Mouse (Mus musculus) MEL (cell line): ENCODE results near the gene Foxp2.

ENCODE experiments used
- CHD2 ChIP-seq: IDR thresholded peaks from 2 replicates; pipeline ENCODE4 v1.6.1; 2011; ENCODE audit warnings: low read length, improper control_type of control experiment
- CTCF ChIP-seq, 3 experiments: IDR thresholded peaks in 2 of 3; conservative IDR thresholded peaks in 1 of 3; 2 replicates each; pipeline ENCODE4 v1.5.1; 2011 to 2012; ENCODE audit warnings: low read length in 3 of 3, low read depth in 2 of 3, mild to moderate bottlenecking in 2 of 3, improper control_type of control experiment in 1 of 3, inconsistent platforms in 1 of 3, mixed read lengths in 1 of 3, moderate library complexity in 1 of 3; ENCODE audit not compliant: control insufficient read depth in 1 of 3, insufficient read depth in 1 of 3, poor library complexity in 1 of 3, severe bottlenecking in 1 of 3
- ELF1 ChIP-seq: IDR thresholded peaks from 2 replicates; pipeline ENCODE4 v1.6.1; 2014; ENCODE audit warnings: low read depth, mild to moderate bottlenecking, inconsistent platforms, low read length, improper control_type of control experiment, moderate library complexity
- JUND ChIP-seq: IDR thresholded peaks from 2 replicates; pipeline ENCODE4 v1.6.1; 2011; ENCODE audit warnings: low read depth, mild to moderate bottlenecking, improper control_type of control experiment, low read length
- MYC ChIP-seq: IDR thresholded peaks from 2 replicates; pipeline ENCODE4 v1.6.1; 2011; ENCODE audit warnings: low read depth, mild to moderate bottlenecking, low read length, improper control_type of control experiment, moderate library complexity
- POLR2A ChIP-seq, 2 experiments: IDR thresholded peaks; 2 replicates each; pipeline ENCODE4 v1.6.1; 2011 to 2012; ENCODE audit warnings: low read length in 2 of 2, mild to moderate bottlenecking in 2 of 2, control low read depth in 1 of 2, improper control_type of control experiment in 1 of 2, low read depth in 1 of 2, moderate library complexity in 1 of 2; ENCODE audit not compliant: control insufficient read depth in 1 of 2, insufficient read depth in 1 of 2, poor library complexity in 1 of 2
- POLR2AphosphoS2 ChIP-seq: IDR thresholded peaks from 2 replicates; pipeline ENCODE4 v1.6.1; 2011; ENCODE audit warnings: low read length, improper control_type of control experiment
- POLR2AphosphoS5 ChIP-seq: IDR thresholded peaks from 2 replicates; pipeline ENCODE4 v1.6.1; 2012; ENCODE audit warnings: low read depth, borderline replicate concordance, mild to moderate bottlenecking, inconsistent platforms, low read length, moderate library complexity, mixed read lengths
- TAL1 ChIP-seq: IDR thresholded peaks from 2 replicates; pipeline ENCODE4 v1.6.1; 2012; ENCODE audit warnings: mild to moderate bottlenecking, inconsistent platforms, low read length, moderate library complexity, mixed read lengths
- TBP ChIP-seq: IDR thresholded peaks from 2 replicates; pipeline ENCODE4 v1.8.0; 2011; ENCODE audit warnings: low read depth, low read length, improper control_type of control experiment
- TCF12 ChIP-seq: IDR thresholded peaks from 2 replicates; pipeline ENCODE4 v1.6.1; 2014; ENCODE audit warnings: low read depth, mild to moderate bottlenecking, inconsistent platforms, low read length, improper control_type of control experiment, moderate library complexity
- USF1 ChIP-seq: IDR thresholded peaks from 2 replicates; pipeline ENCODE4 v1.6.1; 2014; ENCODE audit warnings: low read depth, mild to moderate bottlenecking, inconsistent platforms, low read length, improper control_type of control experiment, moderate library complexity
- ZC3H11A ChIP-seq: IDR thresholded peaks from 2 replicates; pipeline ENCODE4 v1.6.1; 2012; ENCODE audit warnings: low read depth, mild to moderate bottlenecking, inconsistent platforms, low read length, improper control_type of control experiment
- ZNF384 ChIP-seq: IDR thresholded peaks from 2 replicates; pipeline ENCODE4 v1.6.1; 2012; ENCODE audit warnings: low read depth, mild to moderate bottlenecking, inconsistent platforms, low read length, improper control_type of control experiment

DNA sequence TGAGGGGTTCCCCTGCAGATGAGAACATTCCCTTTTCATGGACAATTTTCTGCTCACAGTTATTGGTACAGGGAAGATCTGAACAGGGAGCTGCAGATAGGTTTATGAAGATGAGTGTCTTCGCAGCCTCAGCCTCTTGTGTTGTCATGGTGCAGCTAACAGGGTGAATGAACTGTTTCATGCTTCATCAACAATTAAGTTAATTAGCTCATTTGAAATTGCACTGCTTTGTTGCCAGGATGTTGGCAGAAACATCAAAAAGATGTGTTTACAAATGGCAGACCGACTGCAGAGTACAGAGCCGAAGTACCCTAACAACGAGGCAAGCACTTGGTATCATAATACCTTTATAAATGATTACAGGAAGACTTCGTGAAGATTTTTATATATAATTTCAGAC lies 496.3 kb downstream of the Foxp2 start:
- no peak for TF ChIP-seq JUND
- no peak for TF ChIP-seq TBP
- TF ChIP-seq ZNF384 = no peak
- no peak for TF ChIP-seq MYC
- TF ChIP-seq POLR2AphosphoS5 = no peak
- no peak for TF ChIP-seq TCF12
- no peak for TF ChIP-seq ZC3H11A
- TF ChIP-seq POLR2AphosphoS2 = no peak
- no peak for TF ChIP-seq TAL1
- TF ChIP-seq CTCF (IDR thresholded peaks at IDR 0.05 in 2 of 3, conservative IDR thresholded peaks at IDR 0.05 in 1 of 3; ENCODE audit: control insufficient read depth in 1 of 3, insufficient read depth in 1 of 3, low read depth in 2 of 3, low read length in 3 of 3, poor library complexity in 1 of 3, severe bottlenecking in 1 of 3) = no peak
- TF ChIP-seq USF1 = no peak
- no peak for TF ChIP-seq ELF1
- TF ChIP-seq CHD2 = no peak
- no peak for TF ChIP-seq POLR2A (IDR thresholded peaks at IDR 0.05; ENCODE audit: control insufficient read depth in 1 of 2, insufficient read depth in 1 of 2, low read depth in 1 of 2, low read length in 2 of 2, poor library complexity in 1 of 2)
